In genomic region chr3:95972873-95973634, GRCm38 (mm10) we compare ENCODE assay signal across 8 mouse cellular contexts. TPM values are rescaled to one million over a fixed set of nuclear protein-coding genes. Genes with fewer than 3 reads are reported as not detected.
A peak's percentile ranks its signal among the peaks of the same experiment; 100 is the strongest.
DNase-seq lines count a peak whose midpoint lies in the region; ATAC-seq and TF ChIP-seq lines count a peak whose summit lies in the region.

No protein-coding gene starts in this region.

- WGBS in intestine, embryonic 15.5 days, result 9% methylated on average over 34 of the region's 34 CpGs
- WGBS in midbrain, embryonic 13.5 days, result 2% methylated on average over 34 of the region's 34 CpGs
- WGBS in cerebellum, adult 2 months, result 34% methylated on average over 34 of the region's 34 CpGs

- H3K27me3 ChIP-seq in intestine, embryonic 15.5 days (replicated peaks), result 0 out of 2 replicates have a peak, but pooled peaks cover 14% of the 10 kb centered on the region
- H3K27me3 ChIP-seq in midbrain, embryonic 13.5 days, result 0 out of 2 replicates have a peak, but pooled peaks cover 8% of the 10 kb centered on the region
- H3K27me3 ChIP-seq in cerebellum, adult 2 months (ENCODE audit: control insufficient read depth, insufficient read depth, low read length), result no peaks in the 10 kb centered on the region

- no peaks in the 10 kb centered on the region for H3K9me3 ChIP-seq in intestine, embryonic 15.5 days
- no peaks in the 10 kb centered on the region for H3K9me3 ChIP-seq in midbrain, embryonic 13.5 days

- no peak for TF ChIP-seq POLR2A in cerebellum, adult 2 months (IDR thresholded peaks at IDR 0.05; ENCODE audit: borderline replicate concordance, insufficient read depth, low read length)

- TF ChIP-seq CTCF in cerebellum, adult 2 months (IDR thresholded peaks at IDR 0.05; ENCODE audit: borderline replicate concordance, insufficient read depth, low read depth, low read length), result no peak

- no peaks in the 10 kb centered on the region for H3K4me1 ChIP-seq in intestine, embryonic 15.5 days (replicated peaks)
- H3K4me1 ChIP-seq in midbrain, embryonic 13.5 days (replicated peaks), result peaks cover 20% of the 10 kb centered on the region
- no peaks in the 10 kb centered on the region for H3K4me1 ChIP-seq in cerebellum, adult 2 months (ENCODE audit: control insufficient read depth, insufficient read depth, low read length)

- H3K4me3 ChIP-seq in intestine, embryonic 15.5 days (replicated peaks), result peak overlapping the region; percentile 23
- peak overlapping the region; percentile 32 for H3K4me3 ChIP-seq in midbrain, embryonic 13.5 days (replicated peaks)
- no peak overlapping the region for H3K4me3 ChIP-seq in cerebellum, adult 2 months (replicated peaks; ENCODE audit: insufficient read depth, low read depth, low read length)

- peak overlapping the region; percentile 41; the same call in 1 of the 2 replicates for H3K27ac ChIP-seq in intestine, embryonic 15.5 days
- H3K27ac ChIP-seq in midbrain, embryonic 13.5 days, result peak overlapping the region; percentile 64
- no peak overlapping the region for H3K27ac ChIP-seq in cerebellum, adult 2 months (ENCODE audit: insufficient read depth, low read length)

- peak overlapping the region; percentile 32 for H3K9ac ChIP-seq in intestine, embryonic 15.5 days
- H3K9ac ChIP-seq in midbrain, embryonic 13.5 days (replicated peaks), result peak overlapping the region; percentile 57

- H3K4me2 ChIP-seq in intestine, embryonic 15.5 days (replicated peaks), result peak overlapping the region; percentile 69
- peak overlapping the region; percentile 60 for H3K4me2 ChIP-seq in midbrain, embryonic 13.5 days (replicated peaks)

- peak; percentile 39 to 45 for DNase-seq in cerebellum, postnatal 14 days
- DNase-seq in cerebellum, adult 9-10 months, result no peak
- peak; percentile 55 for DNase-seq in right cerebral cortex, postnatal 4 days
- no peak for DNase-seq in right cerebral cortex, postnatal 36 days (ENCODE audit: low spot score in 2 of 2)
- peak; percentile 94 for DNase-seq in thymus, postnatal 0 days (ENCODE audit: low spot score)
- no peak for DNase-seq in cerebellum, adult 2 months

- peak; percentile 47; the same call in 1 of the 2 replicates for ATAC-seq in intestine, embryonic 15.5 days
- peak; percentile 95 for ATAC-seq in midbrain, embryonic 13.5 days

- H3K36me3 ChIP-seq in intestine, embryonic 15.5 days, result no peaks in the 10 kb centered on the region
- H3K36me3 ChIP-seq in midbrain, embryonic 13.5 days, result no peaks in the 10 kb centered on the region

RNA-seq across cellular contexts. Expression of gene Plekho1, which starts 22.7 kb away (rescaled TPM):
- 28.0 and 30.1 TPM in 2 replicates for polyA plus RNA-seq in intestine, embryonic 15.5 days (2015; fragmentation: Nextera tagmentation; extraction: Ambion mirVana)
- 61.2 and 77.0 TPM in 2 replicates for polyA plus RNA-seq in midbrain, embryonic 13.5 days (2015; fragmentation: Nextera tagmentation; extraction: Ambion mirVana)
- 36.8 and 37.0 TPM in 2 replicates for polyA plus RNA-seq in thymus, postnatal 0 days (2015; fragmentation: Nextera tagmentation; extraction: Ambion mirVana)
- polyA plus RNA-seq in cerebellum, adult 2 months (2012; rRNA removed), result 155 and 160 TPM in 2 replicates

RNA-seq across cellular contexts. Expression of gene Anp32e, which starts 44.0 kb away (rescaled TPM):
- 149 and 178 TPM in 2 replicates for polyA plus RNA-seq in intestine, embryonic 15.5 days (2015; fragmentation: Nextera tagmentation; extraction: Ambion mirVana)
- polyA plus RNA-seq in midbrain, embryonic 13.5 days (2015; fragmentation: Nextera tagmentation; extraction: Ambion mirVana), result 218 and 242 TPM in 2 replicates
- polyA plus RNA-seq in thymus, postnatal 0 days (2015; fragmentation: Nextera tagmentation; extraction: Ambion mirVana), result 463 and 541 TPM in 2 replicates
- 65.1 and 70.4 TPM in 2 replicates for polyA plus RNA-seq in cerebellum, adult 2 months (2012; rRNA removed)

Comparison
In these comparisons a context has a peak if more than half of its experiments do, and no peak if none do; other contexts are left out.
1. DNase-seq: peak in cerebellum, postnatal 14 days (2 of 2), right cerebral cortex, postnatal 4 days (single experiment) and thymus, postnatal 0 days (single experiment); none in cerebellum, adult 9-10 months (single experiment), right cerebral cortex, postnatal 36 days (0 of 2) and cerebellum, adult 2 months (0 of 2).